Mouse (Mus musculus) kidney, postnatal 4 days (tissue): ENCODE data around the gene Bmp6.

Experiments
- DNase-seq, 2 experiments: peaks; one replicate each; pipeline ENCODE4 v3.0.0; 2021; ENCODE audit warnings: mixed read lengths in 2 of 2

Bmp6 gene

DNA sequence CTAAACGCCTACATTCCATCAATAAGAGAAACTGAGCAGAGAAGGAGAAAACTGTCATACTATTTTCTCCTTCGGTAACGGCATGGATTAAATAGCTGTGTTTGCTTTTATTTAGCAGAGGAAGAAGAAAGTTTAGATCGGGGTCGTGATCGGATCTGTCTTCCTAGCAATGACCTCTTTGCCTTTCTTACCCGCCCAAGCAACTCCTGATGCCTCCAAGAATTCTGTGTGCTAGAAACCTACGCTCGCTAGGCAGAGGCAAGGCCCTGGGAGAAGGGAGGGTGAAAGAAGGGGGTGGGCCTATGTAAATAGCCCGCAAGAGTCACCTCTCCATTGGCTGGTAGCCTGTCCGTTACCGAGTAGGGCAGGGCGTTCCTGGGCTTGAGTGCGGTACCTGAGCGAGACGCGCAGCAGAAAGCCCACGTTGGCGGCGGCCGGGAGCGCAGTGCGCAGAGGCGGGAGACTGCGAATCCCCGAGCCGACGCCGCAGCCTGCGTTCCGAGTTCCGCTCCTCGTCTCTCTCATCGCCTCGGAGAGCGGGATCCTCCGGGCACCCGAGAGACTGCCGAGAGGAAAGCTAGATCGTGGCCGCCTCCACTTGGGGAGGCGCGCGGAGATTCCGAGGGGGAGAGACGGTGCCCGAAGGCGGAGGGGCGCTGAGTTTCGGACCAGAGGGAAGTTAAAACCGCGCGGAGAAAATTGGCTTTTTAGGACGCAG, at the start of gene Bmp6:
Gene Bmp6 (plus strand): TSS at position 395 of the 718 bp plus-strand sequence.
- peak; percentile 86 to 90 for DNase-seq

DNA sequence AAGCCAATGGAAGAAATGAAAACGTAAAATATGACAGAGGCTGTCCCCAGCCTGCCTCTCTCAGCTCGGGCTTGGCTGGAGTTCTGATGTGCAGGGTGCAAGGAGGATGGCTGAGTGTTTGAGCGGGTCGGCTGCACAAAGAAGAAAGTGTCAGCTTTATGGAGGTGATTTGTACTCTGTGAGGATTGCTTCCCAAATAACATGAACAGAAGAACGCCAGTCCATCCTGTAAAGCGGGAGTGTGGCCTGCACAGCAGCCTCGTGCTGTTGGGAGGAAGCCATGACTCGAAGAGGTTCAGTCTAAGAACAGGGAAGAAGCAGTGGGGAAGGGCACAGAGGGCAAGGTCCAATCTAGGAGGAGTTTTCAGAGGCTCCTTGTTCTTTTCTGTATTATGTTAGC, 48.7 kb upstream of the Bmp6 start:
- DNase-seq: peak; percentile 64 to 77

DNA sequence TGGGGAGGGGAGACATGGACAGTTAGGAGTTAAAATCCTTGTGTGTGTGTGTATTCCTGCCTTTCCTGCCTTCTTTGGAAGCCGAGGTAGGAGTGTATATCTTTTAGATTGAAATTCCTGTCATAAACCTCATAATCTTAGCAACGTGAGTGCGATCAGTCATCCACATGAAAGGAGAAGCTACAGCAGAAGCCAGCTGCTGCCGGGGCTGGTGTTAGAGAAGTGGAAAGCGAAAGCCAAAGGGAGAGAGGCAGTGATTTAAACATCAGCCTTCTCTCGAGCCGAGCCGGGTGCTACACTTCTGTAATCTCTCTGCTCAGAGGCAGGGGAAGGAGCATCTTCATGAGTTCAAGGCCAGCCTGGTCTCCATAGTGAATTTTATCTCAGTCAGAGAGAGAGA, 48.3 kb upstream of the Bmp6 start:
- DNase-seq: peak; percentile 61 to 71

DNA sequence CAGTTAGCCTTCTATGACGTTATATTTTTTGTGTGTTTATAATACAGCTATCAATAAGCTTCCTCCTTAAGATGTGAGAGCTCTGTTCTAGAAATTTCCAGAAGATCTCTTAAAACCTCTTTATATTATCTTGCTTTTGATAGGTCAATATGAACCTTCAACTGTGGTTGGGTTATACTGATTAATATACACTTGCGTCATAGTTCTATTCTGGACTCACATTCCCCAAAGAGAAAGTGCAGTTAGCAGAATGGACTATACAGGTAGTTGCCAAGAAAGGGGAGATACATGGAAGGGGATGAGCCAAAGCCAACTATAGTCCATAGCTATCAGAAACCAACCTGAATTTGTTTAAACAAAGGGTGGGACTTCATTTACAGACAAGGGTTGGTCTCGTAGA, 33.8 kb upstream of the Bmp6 start:
- no peak for DNase-seq

DNA sequence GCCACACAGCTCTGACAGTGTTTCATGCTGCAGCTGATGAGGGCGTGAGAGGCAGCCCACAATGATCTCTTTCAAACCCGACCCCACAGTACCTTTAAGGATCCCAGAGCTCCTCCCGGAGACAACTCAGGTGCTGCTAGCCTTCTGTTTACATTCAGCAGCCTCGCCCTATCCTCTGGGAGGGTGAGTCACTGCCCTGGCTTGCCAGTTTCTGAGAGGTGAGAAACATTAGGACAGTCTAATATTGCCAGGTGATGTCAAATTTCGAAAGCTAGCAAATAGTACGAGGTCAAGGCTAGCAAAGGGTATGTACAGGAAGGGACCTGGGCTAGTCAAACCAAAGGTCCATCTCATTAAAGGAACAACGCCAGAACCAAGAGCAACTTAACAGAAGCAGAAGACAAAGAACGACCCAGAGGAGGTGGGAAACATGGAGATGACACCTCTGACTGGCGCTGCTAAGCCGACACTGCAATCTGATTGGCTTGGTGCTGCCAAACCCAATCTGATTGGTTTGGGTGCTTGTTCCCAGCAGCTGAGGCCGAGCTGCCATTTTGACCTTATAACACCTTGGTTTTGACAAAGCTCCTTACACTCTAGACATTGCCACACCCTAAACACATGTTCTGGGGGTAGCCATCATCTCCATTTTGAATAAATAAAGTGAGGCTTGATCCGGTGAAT, 32.4 kb upstream of the Bmp6 start:
- DNase-seq: no peak

DNA sequence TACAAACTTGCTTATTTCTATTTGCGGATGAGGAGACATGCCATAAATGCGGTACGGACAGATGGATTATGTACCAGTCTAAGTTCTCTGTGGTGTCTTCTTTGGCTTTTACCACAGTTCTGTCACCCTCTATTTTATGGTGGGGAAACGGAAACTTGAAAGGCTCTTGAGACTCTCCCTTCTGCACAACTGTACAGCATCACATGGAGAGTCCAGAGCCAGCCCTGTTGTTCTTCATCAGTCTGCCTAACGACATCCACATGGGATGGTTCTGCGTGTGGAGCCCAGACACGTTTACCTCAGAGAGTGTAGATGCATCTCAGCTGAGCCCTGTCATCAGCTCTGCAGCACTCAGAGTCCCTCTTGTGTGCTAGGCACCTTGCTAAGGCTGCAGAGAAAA, 30.3 kb upstream of the Bmp6 start:
- DNase-seq: peak; percentile 12 to 24

DNA sequence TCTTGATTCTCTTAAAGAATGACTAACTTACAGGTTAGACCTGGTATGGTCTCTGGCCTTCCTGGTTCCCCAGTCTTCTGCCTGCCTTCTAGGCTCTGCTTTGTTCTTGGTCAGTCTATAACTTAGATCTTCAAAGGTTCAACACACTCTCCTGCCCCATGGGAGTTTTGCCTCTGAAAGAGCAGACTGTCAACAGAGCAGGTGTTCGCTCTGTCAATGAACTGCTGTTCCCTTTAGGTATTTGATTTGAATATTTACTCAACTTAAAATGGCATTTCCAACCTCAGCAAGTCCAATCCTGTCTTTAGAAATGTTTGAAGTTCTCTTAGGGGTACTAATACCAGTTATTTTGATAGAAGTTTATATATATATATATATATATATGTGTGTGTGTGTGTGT, 26.5 kb upstream of the Bmp6 start:
- no peak for DNase-seq

DNA sequence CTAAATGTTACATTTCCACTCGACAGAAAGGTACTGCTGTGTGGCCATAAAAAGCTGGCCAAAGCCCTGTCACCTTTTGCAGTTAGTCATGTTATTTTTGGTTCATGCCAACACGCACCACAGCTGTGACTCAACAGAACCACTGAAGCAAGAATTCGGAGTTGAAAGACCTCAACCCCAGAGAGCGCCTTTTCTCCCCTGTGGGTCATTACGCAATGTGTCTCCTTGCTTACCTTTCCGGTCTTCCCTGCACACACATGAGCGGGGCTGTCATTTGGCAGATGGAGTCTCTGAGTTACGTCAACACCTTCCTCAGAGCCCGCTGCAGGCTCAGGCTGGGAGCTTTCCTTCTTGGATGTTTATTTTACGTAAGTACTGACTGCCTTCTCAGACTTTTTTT, 24.6 kb upstream of the Bmp6 start:
- DNase-seq: peak in 1 of 2 experiments; percentile 21

DNA sequence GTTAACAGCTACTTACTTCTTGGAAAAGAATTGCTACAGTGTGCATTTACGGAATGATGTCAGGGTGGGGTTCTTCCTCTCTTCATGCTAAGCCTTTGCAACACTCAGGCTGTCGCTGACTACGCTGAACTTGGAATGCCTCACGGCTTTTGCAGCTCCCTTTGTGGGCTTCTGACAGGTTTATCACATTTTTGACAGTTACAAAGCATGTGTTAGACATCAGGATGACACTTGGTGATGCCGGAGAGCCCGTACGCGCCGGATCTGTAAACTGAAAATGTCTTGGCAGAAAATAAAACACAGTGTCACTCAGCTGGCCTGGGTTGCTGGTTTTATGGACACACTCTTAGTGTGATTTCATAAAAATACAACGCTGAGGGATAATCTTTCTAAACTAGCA, 20.5 kb upstream of the Bmp6 start:
- DNase-seq: peak; percentile 51 to 65

DNA sequence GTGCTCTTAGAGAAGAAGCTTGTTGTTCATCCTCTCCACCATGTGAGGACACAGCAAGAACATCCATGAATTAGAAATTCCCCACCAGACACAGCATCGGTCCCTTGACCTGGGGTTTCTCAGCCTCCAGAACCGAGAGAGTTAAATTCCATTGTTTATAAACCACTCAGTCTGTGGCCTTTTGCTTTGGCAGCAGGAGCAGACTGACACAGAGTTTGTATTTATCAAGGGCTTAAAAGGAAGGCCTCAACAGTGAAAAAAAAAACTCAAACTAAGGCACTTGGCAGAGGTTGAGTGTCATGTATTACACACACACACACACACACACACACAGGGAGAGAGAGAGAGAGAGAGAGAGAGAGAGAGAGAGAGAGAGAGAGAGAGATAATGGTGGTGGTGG, 17.5 kb upstream of the Bmp6 start:
- DNase-seq: no peak

DNA sequence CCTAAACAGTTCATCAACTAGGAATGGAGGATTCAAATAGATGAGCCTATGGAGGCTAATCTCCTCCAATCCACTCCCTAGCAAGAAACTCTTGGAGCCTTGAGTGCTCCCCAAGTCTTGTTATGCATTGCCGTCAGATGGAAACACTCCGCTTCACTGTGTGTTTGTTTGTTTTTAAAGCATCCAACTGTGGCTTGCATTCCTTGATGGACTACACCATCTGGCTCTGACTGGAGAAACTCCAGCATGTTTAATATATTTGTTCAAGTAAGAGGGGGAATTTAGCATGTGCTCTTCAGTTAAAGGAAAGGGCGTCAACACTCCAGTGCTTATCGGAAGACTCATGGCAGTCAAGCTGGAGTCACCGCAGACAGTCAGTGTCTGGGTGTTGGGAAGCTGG, 11.4 kb upstream of the Bmp6 start:
- DNase-seq: peak in 1 of 2 experiments; percentile 21

DNA sequence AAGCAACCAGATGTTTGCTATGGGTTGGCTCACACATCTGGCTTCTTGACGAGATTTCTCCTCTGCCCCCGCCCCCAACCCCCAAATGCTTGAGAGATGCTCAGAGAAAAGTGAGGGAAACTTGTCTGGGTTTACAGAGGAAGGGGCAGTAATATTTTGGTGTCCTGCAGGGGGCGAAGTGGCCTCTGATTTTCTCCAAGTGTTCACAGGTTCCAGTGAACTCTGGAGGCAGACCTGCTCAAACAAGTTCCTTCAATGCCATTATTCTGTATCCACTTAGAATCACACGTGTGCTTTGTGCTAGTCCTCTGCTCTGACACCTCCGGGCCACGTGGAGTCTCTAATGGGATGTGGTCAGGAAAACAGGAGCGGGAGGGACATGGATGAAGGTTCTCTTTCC, 2.3 kb upstream of the Bmp6 start:
- DNase-seq: peak; percentile 84 to 86

DNA sequence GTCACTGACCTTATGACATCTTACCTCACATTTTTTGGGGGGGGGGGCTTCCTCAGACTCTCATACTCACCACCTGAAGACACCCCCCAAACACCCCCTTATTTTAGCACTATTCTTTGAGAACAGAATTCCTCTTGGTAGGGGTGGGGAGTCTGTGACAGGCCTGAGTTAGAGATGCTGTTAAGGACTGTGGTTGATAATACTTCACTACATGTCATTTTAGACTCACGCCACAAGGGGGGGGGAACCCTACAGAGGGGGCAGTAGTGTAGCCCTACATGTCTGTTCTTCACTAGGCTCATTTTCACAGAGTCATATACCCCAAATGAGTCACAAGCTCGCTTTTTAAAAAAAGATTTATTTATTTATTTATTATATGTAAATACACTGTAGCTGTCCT, 1.7 kb upstream of the Bmp6 start:
- no peak for DNase-seq

DNA sequence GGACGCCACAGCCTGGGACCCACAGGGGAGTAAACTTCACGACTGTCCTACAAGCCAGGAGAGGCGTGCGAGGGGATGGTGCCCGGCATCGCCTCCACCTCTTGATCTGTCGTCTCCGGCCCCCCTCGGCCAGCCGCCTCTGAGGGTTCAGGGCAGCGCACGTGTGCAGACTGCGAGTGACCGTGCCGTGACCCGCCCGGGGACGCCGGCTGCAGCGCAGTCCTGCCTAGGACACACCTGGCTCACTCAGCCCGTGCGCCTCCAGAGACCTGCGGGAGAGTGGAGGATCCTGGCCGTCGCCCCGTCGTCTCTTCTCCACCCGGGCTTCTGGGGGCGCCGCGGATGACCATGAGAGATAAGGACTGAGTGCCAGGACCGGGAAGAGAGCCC, 519 bp downstream of the Bmp6 start:
- peak; percentile 40 to 58 for DNase-seq

DNA sequence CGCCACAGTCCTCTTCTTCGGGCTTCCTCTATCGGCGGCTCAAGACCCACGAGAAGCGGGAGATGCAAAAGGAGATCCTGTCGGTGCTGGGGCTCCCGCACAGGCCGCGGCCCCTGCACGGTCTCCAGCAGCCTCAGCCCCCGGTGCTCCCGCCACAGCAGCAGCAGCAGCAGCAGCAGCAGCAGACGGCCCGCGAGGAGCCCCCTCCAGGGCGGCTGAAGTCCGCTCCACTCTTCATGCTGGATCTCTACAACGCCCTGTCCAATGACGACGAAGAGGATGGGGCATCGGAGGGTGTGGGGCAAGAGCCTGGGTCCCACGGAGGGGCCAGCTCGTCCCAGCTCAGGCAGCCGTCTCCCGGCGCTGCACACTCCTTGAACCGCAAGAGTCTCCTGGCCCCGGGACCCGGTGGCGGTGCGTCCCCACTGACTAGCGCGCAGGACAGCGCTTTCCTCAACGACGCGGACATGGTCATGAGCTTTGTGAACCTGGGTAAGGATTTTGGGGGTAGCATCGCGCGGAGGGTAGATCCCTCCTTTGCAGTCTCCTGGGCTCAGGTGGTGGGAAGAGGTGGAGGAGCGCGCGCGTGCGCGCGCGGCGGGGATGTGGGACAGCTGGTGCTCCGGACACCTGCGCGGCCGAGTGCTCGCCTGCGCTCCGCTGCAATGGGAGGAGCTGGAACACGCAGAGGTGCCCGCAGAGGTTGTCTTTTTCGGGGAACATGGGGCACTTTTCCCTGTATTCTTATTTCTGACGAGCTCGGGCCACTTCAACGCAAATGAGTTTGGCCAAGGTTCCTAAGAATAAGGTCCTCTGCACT, 1.4 kb downstream of the Bmp6 start:
- DNase-seq: peak; percentile 47 to 61

DNA sequence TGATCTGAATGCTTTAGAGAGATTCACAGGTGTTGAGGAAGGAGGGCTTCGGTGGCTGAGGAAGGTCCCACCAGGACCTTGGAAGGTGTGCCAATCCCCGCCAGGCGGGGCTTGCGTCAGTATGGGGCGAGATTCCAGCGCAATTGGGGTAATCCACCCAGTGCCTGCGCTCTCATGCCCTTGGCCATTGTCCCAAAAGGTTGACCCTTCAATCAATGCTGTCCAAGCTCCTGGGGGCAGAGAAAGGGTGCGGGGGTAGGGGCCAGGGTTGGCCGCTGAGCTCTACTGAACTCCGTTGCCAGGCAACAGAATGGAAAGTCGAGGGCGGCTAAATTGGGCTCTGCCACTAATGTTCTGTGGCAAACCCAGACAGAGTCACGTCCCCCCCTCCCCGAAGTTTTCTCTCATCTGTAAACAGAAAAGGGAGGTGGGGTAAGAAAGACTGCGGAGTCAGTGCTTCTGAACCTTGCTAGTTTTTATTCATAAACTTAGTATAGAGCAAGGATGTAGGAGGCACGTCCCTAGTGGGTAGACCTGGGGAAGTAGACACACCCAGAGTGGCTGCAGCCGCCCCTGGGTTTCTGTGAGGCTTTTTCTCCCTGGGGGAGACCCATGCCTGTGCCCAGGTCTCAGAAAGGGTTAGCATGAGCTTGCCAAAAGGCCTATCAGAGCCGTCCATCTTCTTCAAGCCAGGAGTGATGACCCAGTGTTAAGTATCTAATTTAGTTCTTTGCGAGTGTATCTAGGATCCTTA, 2.3 kb downstream of the Bmp6 start:
- peak; percentile 40 to 57 for DNase-seq

DNA sequence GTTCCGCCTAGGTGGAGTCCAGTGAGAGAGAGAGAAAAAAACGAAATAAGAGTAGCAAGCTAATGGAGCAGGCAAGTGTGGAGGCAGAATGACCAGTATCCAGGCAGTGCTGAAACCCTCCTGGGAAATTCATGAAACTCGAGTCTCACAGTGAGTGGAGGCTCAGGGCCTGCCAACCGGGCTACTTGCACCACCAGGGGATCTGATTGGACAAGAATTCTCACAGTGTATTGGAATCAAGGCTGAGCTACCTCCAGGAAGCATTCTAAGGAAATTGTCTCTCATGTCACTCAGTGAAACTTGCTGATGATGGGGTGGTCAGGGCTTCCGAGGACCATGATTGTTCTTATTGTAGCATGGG, 2.8 kb downstream of the Bmp6 start:
- no peak for DNase-seq

DNA sequence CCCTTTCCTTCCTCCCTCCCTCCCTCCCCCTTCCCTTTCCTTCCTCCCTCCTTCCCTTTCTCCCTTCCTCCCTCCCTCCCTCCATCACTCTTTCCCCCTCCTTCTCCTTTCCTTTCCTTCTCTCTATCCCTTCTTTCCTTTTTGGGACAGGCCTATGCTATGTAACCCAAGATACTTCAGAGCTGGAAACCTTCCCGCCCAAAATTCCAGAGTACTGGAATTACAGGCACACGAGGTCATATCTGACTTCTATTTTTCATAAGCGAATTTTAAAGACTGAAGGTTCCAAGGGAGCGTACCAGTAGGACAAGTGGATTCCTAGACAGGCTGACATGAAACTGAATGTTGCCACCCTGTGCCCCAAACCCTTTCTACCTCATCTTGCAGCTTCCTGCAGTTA, 4.1 kb downstream of the Bmp6 start:
- DNase-seq: no peak

DNA sequence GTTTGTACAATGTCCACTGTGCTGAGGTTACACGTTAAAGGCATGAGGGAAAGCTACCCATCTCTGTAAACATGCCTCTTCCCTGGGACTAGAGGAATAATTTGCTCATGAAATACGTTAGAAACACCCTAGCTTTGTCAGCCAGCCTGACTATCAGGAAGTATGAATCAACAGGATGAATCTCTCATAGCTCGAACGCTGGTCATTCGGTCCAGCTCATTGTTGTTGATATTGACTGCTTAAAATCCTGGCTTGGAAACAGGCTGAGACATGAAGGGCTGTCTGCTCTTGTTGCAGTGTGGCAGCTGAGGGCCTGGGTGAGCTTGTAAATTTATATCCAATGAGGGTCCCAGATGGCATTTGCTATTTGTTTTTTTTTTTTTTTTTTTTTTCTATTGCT, 4.9 kb downstream of the Bmp6 start:
- DNase-seq: no peak

DNA sequence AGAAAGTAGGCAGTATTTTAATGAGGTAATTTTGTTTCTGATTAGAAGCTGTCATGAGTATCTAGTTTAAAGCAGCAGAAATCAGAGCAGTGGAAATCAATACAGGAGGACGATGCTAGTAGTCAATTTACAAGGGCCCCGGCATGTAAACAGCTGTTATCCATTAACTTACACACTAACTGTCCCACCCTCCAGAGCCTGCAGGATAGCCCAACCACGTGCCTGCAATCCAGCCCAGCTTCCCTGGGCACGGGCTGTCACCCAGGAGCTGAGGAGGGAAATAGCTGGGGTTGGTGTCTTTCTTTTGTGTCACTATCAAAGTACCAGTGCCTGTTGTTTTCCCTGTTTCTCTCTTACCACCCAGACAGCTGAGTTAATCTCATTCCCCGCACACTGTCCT, 7.1 kb downstream of the Bmp6 start:
- DNase-seq: peak; percentile 52 to 67

DNA sequence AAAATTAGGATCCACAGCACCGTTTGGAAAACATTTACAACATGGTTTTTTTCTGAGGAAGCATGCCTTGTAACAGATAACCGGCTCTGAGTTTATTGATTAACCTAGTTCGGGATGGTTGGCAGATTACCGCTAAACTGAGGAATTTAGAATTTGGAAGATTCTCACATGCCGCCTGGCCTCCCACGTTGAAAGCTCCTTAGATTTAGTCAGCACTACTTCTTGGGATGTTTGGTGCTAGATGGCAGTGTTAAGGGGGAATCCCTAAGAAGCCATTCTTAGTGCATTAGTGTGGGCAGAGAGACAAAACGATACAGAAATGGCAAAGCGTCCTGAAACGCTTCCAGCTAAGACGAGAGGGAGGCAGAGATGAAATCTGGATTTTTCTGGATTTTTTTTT, 8.1 kb downstream of the Bmp6 start:
- no peak for DNase-seq

DNA sequence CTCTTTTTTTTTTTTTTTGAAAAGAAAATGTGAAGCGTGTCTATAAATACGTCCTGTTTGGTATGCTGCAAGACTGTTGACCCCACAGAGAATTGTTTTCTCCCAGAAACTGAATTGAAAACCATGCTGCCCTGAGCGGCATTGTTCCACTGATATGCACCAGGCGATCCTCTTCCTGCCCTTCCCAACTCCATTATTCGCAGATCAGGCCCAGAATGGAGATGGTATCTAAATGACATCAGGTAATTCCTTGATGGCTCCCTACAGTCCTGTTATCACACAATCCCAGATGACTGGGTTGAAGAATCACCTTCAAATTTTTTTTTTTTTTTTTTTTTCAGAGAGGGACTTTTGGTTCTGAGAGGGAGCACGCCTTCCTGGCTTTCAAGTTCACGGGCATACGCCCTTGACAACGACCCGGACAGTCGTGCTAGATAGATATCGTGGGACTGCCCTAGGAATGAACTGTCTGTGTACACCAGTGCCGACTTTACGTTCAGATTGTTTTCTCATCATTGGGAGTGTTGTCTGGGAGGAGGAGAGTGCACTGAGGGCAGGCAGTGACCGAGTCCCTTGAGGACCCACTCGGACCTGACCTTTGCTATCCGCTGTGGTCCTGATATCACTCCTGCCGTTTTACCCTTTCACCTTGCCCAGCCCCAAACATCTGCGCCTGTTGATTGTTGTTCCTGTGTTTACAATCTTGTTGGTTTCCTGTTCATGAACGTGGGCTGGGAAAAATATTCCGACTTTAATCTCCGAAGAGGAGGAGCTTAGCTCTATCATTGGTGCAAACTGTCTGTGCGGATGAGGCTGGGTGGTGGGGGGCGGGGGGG, 8.7 kb downstream of the Bmp6 start:
- no peak for DNase-seq
